In the genomic region with DNA sequence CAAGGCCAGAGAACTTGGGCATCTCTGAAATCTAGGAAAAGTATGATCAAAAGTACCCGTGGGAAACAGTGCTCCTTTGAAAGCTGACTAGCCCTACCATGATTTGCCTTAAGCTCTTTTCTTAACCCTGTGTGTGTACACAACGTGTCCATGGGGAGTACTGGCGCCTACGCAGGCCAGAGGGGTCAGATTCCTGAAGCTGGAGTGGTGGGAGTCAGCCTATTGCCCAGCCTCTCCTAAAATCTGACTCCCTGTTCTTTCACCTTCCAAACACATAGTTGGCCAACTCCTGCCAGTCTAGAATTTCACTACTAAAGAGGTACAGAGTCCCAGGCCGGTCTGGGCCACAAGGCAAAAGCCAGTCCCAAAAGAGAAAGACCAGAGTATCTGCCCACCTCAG, we compare ENCODE assay signal across 17 mouse cellular contexts. TPM values are rescaled to one million over a fixed set of nuclear protein-coding genes. Genes with fewer than 3 reads are reported as not detected.
DNase-seq lines count a peak whose midpoint lies in the region; ATAC-seq and TF ChIP-seq lines count a peak whose summit lies in the region.
"Had no signal": no experiment of that assay in that cellular context is flagged by ENCODE, and none has a peak within 500 bp of the region (broad histone marks: within the 10 kb centered on the region; RNA-seq: fewer than 3 reads in every experiment).

No protein-coding gene starts in this region.

- intact Hi-C loops in gastrocnemius, adult 2 months (cut with DNase I), result no loop called here

- ATAC-seq in kidney, embryonic 16.5 days (ENCODE audit: low FRiP score, low TSS enrichment), result no peak
- no peak for ATAC-seq in embryonic facial prominence, embryonic 14.5 days (ENCODE audit: low read depth)
- ATAC-seq: midbrain, embryonic 15.5 days had no signal

- peak; percentile 31; the same call in 1 of the 2 replicates for TF ChIP-seq POLR2A in CH12.LX (IDR thresholded peaks at IDR 0.05; ENCODE audit: low read depth, low read length)

- peak overlapping the region; percentile 75; the same call in 1 of the 2 replicates for H3K4me3 ChIP-seq in gastrocnemius, adult 2 months
- H3K4me3 ChIP-seq in kidney, embryonic 16.5 days (ENCODE audit: low read length), result no peak overlapping the region
- H3K4me3 ChIP-seq in CH12.LX (replicated peaks in 1 of 3; ENCODE audit: low read depth in 2 of 3, low read length in 2 of 3, poor library complexity in 1 of 3), result peak overlapping the region in 1 of 3 experiments; percentile 54
- H3K4me3 ChIP-seq in embryonic facial prominence, embryonic 14.5 days (ENCODE audit: low read depth, low read length), result no peak overlapping the region
- H3K4me3 ChIP-seq: erythroblast, embryonic 14.5 days; hindbrain, embryonic 13.5 days; midbrain, embryonic 15.5 days had no signal

- 17% methylated on average over 5 of the region's 5 CpGs for WGBS in kidney, embryonic 16.5 days
- whole genome bisulfite sequencing in embryonic facial prominence, embryonic 14.5 days, result 44% methylated on average over 5 of the region's 5 CpGs

- no peak for TF ChIP-seq CTCF in gastrocnemius, adult 2 months (IDR thresholded peaks at IDR 0.05)
- TF ChIP-seq CTCF in CH12.LX (conservative IDR thresholded peaks at IDR 0.05 in 1 of 2, IDR thresholded peaks at IDR 0.05 in 1 of 2; ENCODE audit: low read depth in 2 of 2, low read length in 2 of 2), result no peak

- H3K36me3 ChIP-seq in kidney, embryonic 16.5 days (ENCODE audit: insufficient read depth, low read length), result peaks cover 43% of the 10 kb centered on the region
- H3K36me3 ChIP-seq in CH12.LX (replicated peaks in 1 of 2; ENCODE audit: control insufficient read depth in 1 of 2, insufficient read depth in 1 of 2, low read length in 1 of 2), result peaks cover 37 to 68% of the 10 kb centered on the region in 2 experiments
- peaks cover 54% of the 10 kb centered on the region for H3K36me3 ChIP-seq in embryonic facial prominence, embryonic 14.5 days (ENCODE audit: control insufficient read depth, insufficient read depth, low read length)

- no peak overlapping the region; the same call in 1 of the 2 replicates for H3K9ac ChIP-seq in kidney, embryonic 16.5 days (replicated peaks; ENCODE audit: low read length)
- peak overlapping the region; percentile 18 for H3K9ac ChIP-seq in CH12.LX (ENCODE audit: insufficient read depth, low read depth)
- no peak overlapping the region for H3K9ac ChIP-seq in embryonic facial prominence, embryonic 14.5 days (ENCODE audit: low read depth, low read length)
- H3K9ac ChIP-seq: hindbrain, embryonic 13.5 days; midbrain, embryonic 15.5 days had no signal

- TF ChIP-seq EP300 in CH12.LX (IDR thresholded peaks at IDR 0.05; ENCODE audit: low read length), result no peak

- dilution Hi-C loops in CH12.LX (cut with MboI; ENCODE audit: extremely low pct_ligation_motif_present, extremely low pct_unique_long_range_greater_than_20kb, low sequenced_read_pairs), result no loop called here

- H3K27ac ChIP-seq in gastrocnemius, adult 2 months, result peak overlapping the region; percentile 97
- H3K27ac ChIP-seq in kidney, embryonic 16.5 days (ENCODE audit: low read length), result peak overlapping the region; percentile 2; the same call in 1 of the 2 replicates
- no peak overlapping the region for H3K27ac ChIP-seq in CH12.LX (ENCODE audit: insufficient read depth, low read depth)
- no peak overlapping the region for H3K27ac ChIP-seq in embryonic facial prominence, embryonic 14.5 days (replicated peaks; ENCODE audit: low read depth, low read length)
- H3K27ac ChIP-seq: hindbrain, embryonic 13.5 days; midbrain, embryonic 15.5 days had no signal

- in situ Hi-C loops in CH12.LX (cut with MboI; ENCODE audit: low pct_ligation_motif_present, low pct_unique_long_range_greater_than_20kb, low sequenced_read_pairs), result loop anchor here (25.0 kb wide), 1 partner anchor 310 kb away; no protein-coding TSS in a partner anchor

- no peaks in the 10 kb centered on the region for H3K9me3 ChIP-seq in kidney, embryonic 16.5 days (ENCODE audit: low read length)
- H3K9me3 ChIP-seq in CH12.LX (replicated peaks; ENCODE audit: low read length), result no peaks in the 10 kb centered on the region
- no peaks in the 10 kb centered on the region for H3K9me3 ChIP-seq in embryonic facial prominence, embryonic 14.5 days (ENCODE audit: control insufficient read depth, low read length)
- H3K9me3 ChIP-seq: hindbrain, embryonic 13.5 days; midbrain, embryonic 15.5 days had no signal

- no peak for TF ChIP-seq RAD21 in CH12.LX (IDR thresholded peaks at IDR 0.05; ENCODE audit: low read depth, low read length)

- peaks cover 35% of the 10 kb centered on the region for H3K4me1 ChIP-seq in kidney, embryonic 16.5 days (ENCODE audit: insufficient read depth, low read length)
- peaks cover 6 to 46% of the 10 kb centered on the region in 2 experiments; a peak in 3 of 4 replicates for H3K4me1 ChIP-seq in CH12.LX (ENCODE audit: control insufficient read depth in 1 of 2, insufficient read depth in 2 of 2)
- peaks cover 17% of the 10 kb centered on the region for H3K4me1 ChIP-seq in embryonic facial prominence, embryonic 14.5 days (ENCODE audit: control insufficient read depth, insufficient read depth, low read length)

- peaks cover 42% of the 10 kb centered on the region for H3K79me2 ChIP-seq in CH12.LX (replicated peaks; ENCODE audit: control insufficient read depth, extremely low read depth, insufficient read depth, poor library complexity, severe bottlenecking)

- H3K4me2 ChIP-seq in kidney, embryonic 16.5 days (replicated peaks; ENCODE audit: low read depth, low read length), result peak overlapping the region; percentile 13; the same call in 1 of the 2 replicates
- H3K4me2 ChIP-seq in CH12.LX (ENCODE audit: insufficient read depth, low read depth, poor library complexity, severe bottlenecking), result peak overlapping the region; percentile 41
- 0 out of 2 replicates have a peak overlapping the region, but pooled peaks have one; percentile 7 for H3K4me2 ChIP-seq in embryonic facial prominence, embryonic 14.5 days (ENCODE audit: low read depth, low read length)
- H3K4me2 ChIP-seq: hindbrain, embryonic 13.5 days; midbrain, embryonic 15.5 days had no signal

- H3K27me3 ChIP-seq in kidney, embryonic 16.5 days (ENCODE audit: insufficient read depth, low read length), result no peaks in the 10 kb centered on the region
- H3K27me3 ChIP-seq in CH12.LX (replicated peaks), result no peaks in the 10 kb centered on the region
- H3K27me3 ChIP-seq in embryonic facial prominence, embryonic 14.5 days (replicated peaks; ENCODE audit: control insufficient read depth, insufficient read depth, low read length), result no peaks in the 10 kb centered on the region
- H3K27me3 ChIP-seq: hindbrain, embryonic 13.5 days; midbrain, embryonic 15.5 days had no signal

- DNase-seq in gastrocnemius, adult 2 months, result no peak
- no peak for DNase-seq in gastrocnemius, postnatal 10 days
- no peak for DNase-seq in kidney, postnatal 10 days
- no peak for DNase-seq in CH12.LX (ENCODE audit: extremely low read depth)
- DNase-seq in embryonic facial prominence, embryonic 14.5 days (ENCODE audit: low spot score), result no peak
- no peak for DNase-seq in ovary, postnatal 36 days (ENCODE audit: low spot score)
- DNase-seq: adrenal gland, adult 8-10 months; cerebellum, adult 18-20 months; kidney, adult 11 months; lung, adult 2 months; right cerebral cortex, postnatal 25 days; thymus, postnatal 25 days had no signal

TF ChIP-seq in CH12.LX, 34 proteins besides CTCF, POLR2A, EP300 and RAD21 (continues in another document):
- no peak for TF ChIP-seq MXI1 (IDR thresholded peaks at IDR 0.05; ENCODE audit: low read depth, low read length)
- TF ChIP-seq MAZ (IDR thresholded peaks at IDR 0.05; ENCODE audit: low read depth, low read length), result no peak
- no peak for TF ChIP-seq CHD2 (IDR thresholded peaks at IDR 0.05; ENCODE audit: low read length)
- no peak for TF ChIP-seq MAX (IDR thresholded peaks at IDR 0.05; ENCODE audit: low read length)
- TF ChIP-seq NELFE (IDR thresholded peaks at IDR 0.05; ENCODE audit: low read depth, low read length), result no peak
- TF ChIP-seq NRF1 (IDR thresholded peaks at IDR 0.05; ENCODE audit: low read depth, low read length), result no peak
- no peak for TF ChIP-seq HCFC1 (IDR thresholded peaks at IDR 0.05; ENCODE audit: low read depth, low read length)
- TF ChIP-seq TCF12 (IDR thresholded peaks at IDR 0.05; ENCODE audit: low read depth, low read length), result no peak

RNA-seq across cellular contexts. Expression of gene Nme2, which starts 3.7 kb away (rescaled TPM):
- total RNA-seq in gastrocnemius, adult 2 months (2021), result 100 to 1,000 TPM; 611 to 700 TPM
- total RNA-seq in gastrocnemius, postnatal 10 days (2021), result 100 to 1,000 TPM; 511 to 591 TPM
- polyA plus RNA-seq in kidney, embryonic 16.5 days (2015; fragmentation: Nextera tagmentation; extraction: Ambion mirVana), result 234 and 281 TPM in 2 replicates
- total RNA-seq in CH12.LX (2012; rRNA removed) (1,722 and 2,105 TPM in 2 replicates), CH12.LX (2014; rRNA removed) (1,555 and 1,586 TPM in 2 replicates)
- polyA plus RNA-seq in CH12.LX (2012; ENCODE audit: insufficient read length, low read depth), result 945 and 1,140 TPM in 2 replicates
- 336 and 395 TPM in 2 replicates for polyA plus RNA-seq in embryonic facial prominence, embryonic 14.5 days (2014; fragmentation: Nextera tagmentation; extraction: Ambion mirVana)

RNA-seq across cellular contexts. Expression of gene Gm20390, which starts 15.7 kb away (rescaled TPM):
- 10 to 100 TPM in 1 of 2 experiments, 1 to 10 TPM in 1; 2.8 to 13.0 TPM for total RNA-seq in gastrocnemius, adult 2 months (2021)
- 10 to 100 TPM; 30.2 to 31.3 TPM for total RNA-seq in gastrocnemius, postnatal 10 days (2021)
- 404 and 448 TPM in 2 replicates for polyA plus RNA-seq in kidney, embryonic 16.5 days (2015; fragmentation: Nextera tagmentation; extraction: Ambion mirVana)
- total RNA-seq in CH12.LX (2012; rRNA removed) (717 and 896 TPM in 2 replicates), CH12.LX (2014; rRNA removed) (136 and 137 TPM in 2 replicates)
- 691 and 791 TPM in 2 replicates for polyA plus RNA-seq in CH12.LX (2012; ENCODE audit: insufficient read length, low read depth)
- polyA plus RNA-seq in embryonic facial prominence, embryonic 14.5 days (2014; fragmentation: Nextera tagmentation; extraction: Ambion mirVana), result 365 and 376 TPM in 2 replicates
- total RNA-seq: common myeloid progenitor, adult 5-6 weeks had no signal

RNA-seq across cellular contexts. Expression of gene Nme1, which starts 15.9 kb away (rescaled TPM):
- total RNA-seq in gastrocnemius, adult 2 months (2021), result 10 to 100 TPM; 13.0 to 22.7 TPM
- total RNA-seq in gastrocnemius, postnatal 10 days (2021), result 10 to 100 TPM; 22.9 to 23.3 TPM
- polyA plus RNA-seq in kidney, embryonic 16.5 days (2015; fragmentation: Nextera tagmentation; extraction: Ambion mirVana), result 162 and 174 TPM in 2 replicates
- total RNA-seq in CH12.LX (2012; rRNA removed), result 187 and 253 TPM in 2 replicates
- 443 and 488 TPM in 2 replicates for total RNA-seq in CH12.LX (2014; rRNA removed)
- polyA plus RNA-seq in CH12.LX (2012; ENCODE audit: insufficient read length, low read depth), result 129 and 170 TPM in 2 replicates
- polyA plus RNA-seq in embryonic facial prominence, embryonic 14.5 days (2014; fragmentation: Nextera tagmentation; extraction: Ambion mirVana), result 143 TPM in 2 replicates

RNA-seq across cellular contexts. Expression of gene Spag9, which starts 43.5 kb away (rescaled TPM):
- total RNA-seq in gastrocnemius, adult 2 months (2021), result 100 to 1,000 TPM; 154 to 161 TPM
- 100 to 1,000 TPM; 121 to 130 TPM for total RNA-seq in gastrocnemius, postnatal 10 days (2021)
- 29.7 and 38.4 TPM in 2 replicates for polyA plus RNA-seq in kidney, embryonic 16.5 days (2015; fragmentation: Nextera tagmentation; extraction: Ambion mirVana)
- total RNA-seq in CH12.LX (2012; rRNA removed) (21.0 TPM in 2 replicates), CH12.LX (2014; rRNA removed) (22.5 and 22.6 TPM in 2 replicates)
- polyA plus RNA-seq in CH12.LX (2012; ENCODE audit: insufficient read length, low read depth), result 30.7 and 32.1 TPM in 2 replicates
- 69.9 and 71.6 TPM in 2 replicates for polyA plus RNA-seq in embryonic facial prominence, embryonic 14.5 days (2014; fragmentation: Nextera tagmentation; extraction: Ambion mirVana)

Comparison
In these comparisons a context has a peak if more than half of its experiments do, and no peak if none do; other contexts are left out.
1. H3K27ac ChIP-seq: peak in gastrocnemius, adult 2 months (single experiment) and kidney, embryonic 16.5 days (single experiment); none in CH12.LX (single experiment) and embryonic facial prominence, embryonic 14.5 days (single experiment).
2. RNA of gene Gm20390, which starts 15.7 kb away (total RNA-seq): 136 to 896 TPM in CH12.LX; 30.2 to 31.3 TPM in gastrocnemius, postnatal 10 days and 2.8 to 13.0 TPM in gastrocnemius, adult 2 months; every median in the first group is over 4 times any median in the second.
3. RNA of gene Nme1, which starts 15.9 kb away (total RNA-seq): 187 to 488 TPM in CH12.LX; 22.9 to 23.3 TPM in gastrocnemius, postnatal 10 days and 13.0 to 22.7 TPM in gastrocnemius, adult 2 months; every median in the first group is over 4 times any median in the second.
4. Peak in every context shown above with its lines, with median percentiles within 50 percentile points of each other: H3K4me2 ChIP-seq.